Mouse (Mus musculus): ENCODE measurements around the gene Safb. TPM values are rescaled to one million over a fixed set of nuclear protein-coding genes. Genes with fewer than 3 reads are reported as not detected.

Safb gene
- total and polyA plus RNA-seq, 2 experiments from 2014 or later, result 39.8 to 52.9 TPM

DNA sequence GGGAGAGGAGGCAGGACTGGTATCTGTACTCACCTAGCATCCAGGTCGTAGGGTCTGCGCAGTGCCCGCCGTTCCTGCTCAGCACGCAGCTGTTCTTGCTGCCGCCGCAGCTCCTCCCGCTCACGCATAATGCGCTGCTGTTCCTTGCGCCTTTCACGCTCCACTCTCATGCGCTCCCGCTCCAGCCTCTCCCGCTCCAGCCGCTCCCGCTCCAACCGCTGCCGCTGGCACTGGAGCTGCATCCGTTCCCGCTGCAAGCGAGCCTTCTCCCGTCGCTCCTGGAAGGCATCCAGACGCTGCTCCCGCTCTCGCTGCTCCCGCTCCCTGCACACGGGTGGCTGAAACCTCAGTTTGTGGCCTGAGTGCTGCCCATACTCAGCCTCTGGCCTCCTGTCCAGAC lies 18.3 kb upstream of the Safb start:
- no peak overlapping the region for H3K4me3 ChIP-seq (ENCODE audit: low read depth, low read length)
- WGBS, result 88% methylated on average over 29 of the region's 29 CpGs
- H3K9me3 ChIP-seq (replicated peaks; ENCODE audit: control insufficient read depth, low read length), result no peaks in the 10 kb centered on the region
- no peak overlapping the region for H3K9ac ChIP-seq (replicated peaks; ENCODE audit: low read depth, low read length)
- H3K36me3 ChIP-seq (replicated peaks; ENCODE audit: control insufficient read depth, insufficient read depth, low read length), result peaks cover 99% of the 10 kb centered on the region
- no peaks in the 10 kb centered on the region for H3K27me3 ChIP-seq (ENCODE audit: control insufficient read depth, insufficient read depth, low read length)
- ATAC-seq (ENCODE audit: insufficient read depth, low read depth) (no peak), DNase-seq (ENCODE audit: low spot score) (no peak)
- H3K4me2 ChIP-seq (ENCODE audit: low read depth, low read length), result no peak overlapping the region
- no peaks in the 10 kb centered on the region for H3K4me1 ChIP-seq (ENCODE audit: control insufficient read depth, insufficient read depth)
- no peak overlapping the region for H3K27ac ChIP-seq (ENCODE audit: low read depth)
- TF ChIP-seq EP300 (IDR thresholded peaks at IDR 0.05; ENCODE audit: low read depth), result no peak
- TF ChIP-seq CTCF (IDR thresholded peaks at IDR 0.05; ENCODE audit: low read depth), result no peak

DNA sequence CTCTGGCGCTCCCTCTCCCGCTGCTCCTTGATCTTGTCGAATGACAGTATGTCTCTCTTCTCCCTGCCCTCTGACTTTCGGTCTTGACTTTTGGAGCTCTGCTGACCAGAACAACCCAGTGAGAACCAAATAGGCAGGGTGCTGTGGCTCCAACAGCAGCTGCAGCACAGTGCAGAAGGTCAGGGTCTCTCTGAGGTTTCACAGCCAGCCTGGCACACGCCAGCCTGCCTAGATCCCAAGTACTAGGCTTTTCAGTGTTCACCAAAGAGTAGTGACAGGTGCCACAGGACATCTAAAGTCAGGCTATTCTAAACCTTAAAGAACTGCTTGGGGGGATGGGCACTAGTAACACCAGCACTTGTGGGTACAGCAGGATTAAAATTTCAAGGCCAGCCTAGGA lies 17.7 kb upstream of the Safb start:
- peaks cover 99% of the 10 kb centered on the region for H3K36me3 ChIP-seq (replicated peaks; ENCODE audit: control insufficient read depth, insufficient read depth, low read length)
- no peak for ATAC-seq (ENCODE audit: insufficient read depth, low read depth)
- H3K4me2 ChIP-seq (ENCODE audit: low read depth, low read length), result no peak overlapping the region
- no peaks in the 10 kb centered on the region for H3K27me3 ChIP-seq (ENCODE audit: control insufficient read depth, insufficient read depth, low read length)
- H3K27ac ChIP-seq (ENCODE audit: low read depth), result no peak overlapping the region
- no peak overlapping the region for H3K4me3 ChIP-seq (ENCODE audit: low read depth, low read length)
- 93% methylated on average over 5 of the region's 5 CpGs for WGBS
- no peaks in the 10 kb centered on the region for H3K4me1 ChIP-seq (ENCODE audit: control insufficient read depth, insufficient read depth)
- no peak overlapping the region for H3K9ac ChIP-seq (replicated peaks; ENCODE audit: low read depth, low read length)
- DNase-seq (ENCODE audit: low spot score), result no peak
- no peak for TF ChIP-seq CTCF (IDR thresholded peaks at IDR 0.05; ENCODE audit: low read depth)
- no peak for TF ChIP-seq EP300 (IDR thresholded peaks at IDR 0.05; ENCODE audit: low read depth)
- no peaks in the 10 kb centered on the region for H3K9me3 ChIP-seq (replicated peaks; ENCODE audit: control insufficient read depth, low read length)

DNA sequence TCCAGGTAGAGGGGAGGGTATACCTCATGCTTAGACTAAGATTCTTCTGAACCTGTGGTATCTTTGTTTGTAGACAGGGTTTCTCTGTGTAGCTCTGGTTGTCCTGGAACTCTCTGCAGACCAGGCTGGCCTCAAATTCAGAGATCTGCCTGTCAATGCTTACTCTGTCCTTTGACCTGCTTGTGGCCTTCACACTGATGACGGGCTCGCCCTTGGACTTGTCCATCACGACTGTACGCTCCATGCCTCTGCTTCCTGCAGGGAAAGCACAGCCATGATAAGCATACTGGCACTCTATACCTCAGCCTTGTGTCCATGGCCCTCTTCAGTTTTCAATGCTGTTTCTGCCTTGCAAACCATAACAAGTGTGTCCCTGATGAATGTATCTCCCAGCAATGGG lies 17.3 kb upstream of the Safb start:
- H3K27me3 ChIP-seq (ENCODE audit: control insufficient read depth, insufficient read depth, low read length), result no peaks in the 10 kb centered on the region
- WGBS, result 77% methylated on average over 4 of the region's 4 CpGs
- H3K9ac ChIP-seq (replicated peaks; ENCODE audit: low read depth, low read length), result no peak overlapping the region
- no peak overlapping the region for H3K4me3 ChIP-seq (ENCODE audit: low read depth, low read length)
- H3K9me3 ChIP-seq (replicated peaks; ENCODE audit: control insufficient read depth, low read length), result no peaks in the 10 kb centered on the region
- no peaks in the 10 kb centered on the region for H3K4me1 ChIP-seq (ENCODE audit: control insufficient read depth, insufficient read depth)
- DNase-seq (ENCODE audit: low spot score) (no peak), ATAC-seq (ENCODE audit: insufficient read depth, low read depth) (no peak)
- H3K27ac ChIP-seq (ENCODE audit: low read depth), result no peak overlapping the region
- peaks cover 99% of the 10 kb centered on the region for H3K36me3 ChIP-seq (replicated peaks; ENCODE audit: control insufficient read depth, insufficient read depth, low read length)
- no peak for TF ChIP-seq CTCF (IDR thresholded peaks at IDR 0.05; ENCODE audit: low read depth)
- TF ChIP-seq EP300 (IDR thresholded peaks at IDR 0.05; ENCODE audit: low read depth), result no peak
- no peak overlapping the region for H3K4me2 ChIP-seq (ENCODE audit: low read depth, low read length)

DNA sequence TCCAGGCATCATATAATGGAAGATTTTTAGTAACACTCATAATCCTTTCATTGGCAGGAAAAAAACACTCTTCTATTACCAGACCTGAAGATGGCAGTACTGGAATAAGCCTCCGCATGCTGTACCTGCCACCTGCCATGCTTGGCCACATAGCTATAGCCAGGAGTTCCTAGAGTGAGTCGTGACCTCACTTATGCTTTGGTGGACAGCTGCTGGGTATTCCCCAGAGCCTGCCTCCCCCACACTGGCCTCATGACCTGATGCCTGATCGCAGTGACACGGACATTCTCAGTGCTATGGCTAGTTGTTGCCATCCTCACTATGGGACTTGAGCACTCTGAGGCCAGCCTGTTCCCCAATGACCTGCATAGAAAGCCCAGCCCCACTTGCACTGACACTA lies 14.3 kb upstream of the Safb start:
- peaks cover 97% of the 10 kb centered on the region for H3K36me3 ChIP-seq (replicated peaks; ENCODE audit: control insufficient read depth, insufficient read depth, low read length)
- no peak overlapping the region for H3K27ac ChIP-seq (ENCODE audit: low read depth)
- no peak overlapping the region for H3K4me3 ChIP-seq (ENCODE audit: low read depth, low read length)
- ATAC-seq (ENCODE audit: insufficient read depth, low read depth) (no peak), DNase-seq (ENCODE audit: low spot score) (no peak)
- H3K9me3 ChIP-seq (replicated peaks; ENCODE audit: control insufficient read depth, low read length), result no peaks in the 10 kb centered on the region
- 83% methylated on average over 4 of the region's 4 CpGs for whole genome bisulfite sequencing
- no peaks in the 10 kb centered on the region for H3K27me3 ChIP-seq (ENCODE audit: control insufficient read depth, insufficient read depth, low read length)
- no peak for TF ChIP-seq EP300 (IDR thresholded peaks at IDR 0.05; ENCODE audit: low read depth)
- no peak for TF ChIP-seq CTCF (IDR thresholded peaks at IDR 0.05; ENCODE audit: low read depth)
- H3K4me1 ChIP-seq (ENCODE audit: control insufficient read depth, insufficient read depth), result no peaks in the 10 kb centered on the region
- H3K9ac ChIP-seq (replicated peaks; ENCODE audit: low read depth, low read length), result no peak overlapping the region
- no peak overlapping the region for H3K4me2 ChIP-seq (ENCODE audit: low read depth, low read length)

DNA sequence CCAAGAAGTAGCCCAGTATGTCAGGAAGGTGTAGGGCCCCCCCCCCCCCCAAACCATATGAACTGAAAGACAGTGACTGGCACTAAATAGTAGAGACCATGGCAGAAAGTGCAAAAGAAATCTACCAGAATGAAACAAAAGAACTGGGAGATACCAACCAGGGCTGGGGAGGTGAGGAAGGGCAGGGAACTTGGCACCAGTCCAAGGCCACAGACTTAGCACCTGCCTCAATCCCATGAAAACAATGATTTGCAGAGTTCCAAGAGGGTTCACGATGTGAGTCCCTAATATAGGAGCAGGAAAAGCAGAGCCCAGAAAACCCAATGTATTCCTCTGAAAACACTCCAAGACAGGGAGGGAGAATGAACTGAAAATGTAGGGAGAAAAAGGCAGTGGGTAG lies 12.5 kb upstream of the Safb start:
- peaks cover 91% of the 10 kb centered on the region for H3K36me3 ChIP-seq (replicated peaks; ENCODE audit: control insufficient read depth, insufficient read depth, low read length)
- no peak for ATAC-seq (ENCODE audit: insufficient read depth, low read depth)
- no peaks in the 10 kb centered on the region for H3K9me3 ChIP-seq (replicated peaks; ENCODE audit: control insufficient read depth, low read length)
- TF ChIP-seq CTCF (IDR thresholded peaks at IDR 0.05; ENCODE audit: low read depth) (no peak), EP300 (IDR thresholded peaks at IDR 0.05; ENCODE audit: low read depth) (no peak)
- H3K4me3 ChIP-seq (ENCODE audit: low read depth, low read length), result no peak overlapping the region
- 35% methylated on average over 1 of the region's 1 CpGs for WGBS
- no peaks in the 10 kb centered on the region for H3K4me1 ChIP-seq (ENCODE audit: control insufficient read depth, insufficient read depth)
- H3K9ac ChIP-seq (replicated peaks; ENCODE audit: low read depth, low read length), result no peak overlapping the region
- no peak overlapping the region for H3K4me2 ChIP-seq (ENCODE audit: low read depth, low read length)
- no peaks in the 10 kb centered on the region for H3K27me3 ChIP-seq (ENCODE audit: control insufficient read depth, insufficient read depth, low read length)
- H3K27ac ChIP-seq (ENCODE audit: low read depth), result no peak overlapping the region
- DNase-seq (ENCODE audit: low spot score), result no peak

DNA sequence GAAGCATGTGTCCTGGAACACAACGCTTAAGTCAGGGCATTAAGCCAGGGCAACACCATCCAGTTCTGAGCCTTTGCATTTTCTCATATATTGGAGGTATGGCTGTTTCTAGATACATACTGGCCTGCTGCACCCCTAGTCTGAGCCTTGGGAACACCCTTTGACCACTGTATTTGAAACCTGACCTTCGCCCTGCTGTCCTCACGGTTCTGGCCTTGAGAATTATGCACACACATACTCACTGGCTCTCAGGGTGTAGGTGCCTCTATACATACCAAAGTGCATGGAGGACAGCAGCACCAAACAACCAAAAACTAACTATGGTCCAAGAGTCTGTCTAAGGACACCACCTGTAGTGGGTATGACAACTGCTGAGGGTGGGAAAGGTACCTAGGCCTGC lies 11.7 kb upstream of the Safb start:
- Histone ChIP-seq H3K4me3 (ENCODE audit: low read depth, low read length) (no peak overlapping the region), H3K36me3 (replicated peaks; ENCODE audit: control insufficient read depth, insufficient read depth, low read length) (peaks cover 91% of the 10 kb centered on the region), H3K4me1 (ENCODE audit: control insufficient read depth, insufficient read depth) (no peaks in the 10 kb centered on the region), H3K4me2 (ENCODE audit: low read depth, low read length) (no peak overlapping the region), H3K9me3 (replicated peaks; ENCODE audit: control insufficient read depth, low read length) (no peaks in the 10 kb centered on the region), H3K27ac (ENCODE audit: low read depth) (no peak overlapping the region), H3K27me3 (ENCODE audit: control insufficient read depth, insufficient read depth, low read length) (no peaks in the 10 kb centered on the region), H3K9ac (replicated peaks; ENCODE audit: low read depth, low read length) (no peak overlapping the region)
- TF ChIP-seq CTCF (IDR thresholded peaks at IDR 0.05; ENCODE audit: low read depth) (no peak), EP300 (IDR thresholded peaks at IDR 0.05; ENCODE audit: low read depth) (no peak)
- DNase-seq (ENCODE audit: low spot score) (no peak), ATAC-seq (ENCODE audit: insufficient read depth, low read depth) (no peak)
- WGBS, result 95% methylated on average over 3 of the region's 3 CpGs
